Mouse (Mus musculus): ENCODE measurements around the gene E130311K13Rik. TPM values are rescaled to one million over a fixed set of nuclear protein-coding genes. Genes with fewer than 3 reads are reported as not detected.

The E130311K13Rik gene
- 9.6 and 9.9 TPM in 2 replicates for polyA plus RNA-seq (2015; fragmentation: Nextera tagmentation; extraction: Ambion mirVana)

GRCm38 (mm10) chr3:63928878-63929859 is at the start of gene E130311K13Rik:
E130311K13Rik (minus strand) TSS chr3:63929472.
- Histone ChIP-seq H3K9me3 (replicated peaks) (no peaks in the 10 kb centered on the region), H3K27ac (replicated peaks) (peak within 1 kb of the TSS; percentile 73; the same call in 1 of the 2 replicates), H3K4me2 (replicated peaks) (peak within 1 kb of the TSS; percentile 60)

GRCm38 (mm10) chr3:63977895-63978294 is 48.6 kb upstream of the E130311K13Rik start:
- no peaks in the 10 kb centered on the region for H3K9me3 ChIP-seq (replicated peaks)
- no peak for ATAC-seq (ENCODE audit: insufficient number of reproducible peaks, low FRiP score, low TSS enrichment, low read depth)
- H3K4me3 ChIP-seq (replicated peaks): no peak overlapping the region
- no peak overlapping the region for H3K9ac ChIP-seq
- no peak overlapping the region for H3K27ac ChIP-seq (replicated peaks)
- H3K4me2 ChIP-seq (replicated peaks): no peak overlapping the region
- H3K27me3 ChIP-seq: no peaks in the 10 kb centered on the region
- WGBS: 35% methylated on average over 4 of the region's 4 CpGs
- peaks cover 6% of the 10 kb centered on the region for H3K4me1 ChIP-seq
- peaks cover 19% of the 10 kb centered on the region for H3K36me3 ChIP-seq

More at GRCm38 (mm10) chr3:63928878-63929859, at the start of gene E130311K13Rik:
- Histone ChIP-seq H3K4me3 (replicated peaks) (peak within 1 kb of the TSS; percentile 78), H3K4me1 (peaks cover 4% of the 10 kb centered on the region; the same call in 1 of the 2 replicates), H3K36me3 (0 out of 2 replicates have a peak, but pooled peaks cover 2% of the 10 kb centered on the region), H3K9ac (peak within 1 kb of the TSS; percentile 88), H3K27me3 (no peaks in the 10 kb centered on the region)
- ATAC-seq (ENCODE audit: insufficient number of reproducible peaks, low FRiP score, low TSS enrichment, low read depth): peak; percentile 90
- 5% methylated on average over 48 of the region's 48 CpGs for WGBS

DNA sequence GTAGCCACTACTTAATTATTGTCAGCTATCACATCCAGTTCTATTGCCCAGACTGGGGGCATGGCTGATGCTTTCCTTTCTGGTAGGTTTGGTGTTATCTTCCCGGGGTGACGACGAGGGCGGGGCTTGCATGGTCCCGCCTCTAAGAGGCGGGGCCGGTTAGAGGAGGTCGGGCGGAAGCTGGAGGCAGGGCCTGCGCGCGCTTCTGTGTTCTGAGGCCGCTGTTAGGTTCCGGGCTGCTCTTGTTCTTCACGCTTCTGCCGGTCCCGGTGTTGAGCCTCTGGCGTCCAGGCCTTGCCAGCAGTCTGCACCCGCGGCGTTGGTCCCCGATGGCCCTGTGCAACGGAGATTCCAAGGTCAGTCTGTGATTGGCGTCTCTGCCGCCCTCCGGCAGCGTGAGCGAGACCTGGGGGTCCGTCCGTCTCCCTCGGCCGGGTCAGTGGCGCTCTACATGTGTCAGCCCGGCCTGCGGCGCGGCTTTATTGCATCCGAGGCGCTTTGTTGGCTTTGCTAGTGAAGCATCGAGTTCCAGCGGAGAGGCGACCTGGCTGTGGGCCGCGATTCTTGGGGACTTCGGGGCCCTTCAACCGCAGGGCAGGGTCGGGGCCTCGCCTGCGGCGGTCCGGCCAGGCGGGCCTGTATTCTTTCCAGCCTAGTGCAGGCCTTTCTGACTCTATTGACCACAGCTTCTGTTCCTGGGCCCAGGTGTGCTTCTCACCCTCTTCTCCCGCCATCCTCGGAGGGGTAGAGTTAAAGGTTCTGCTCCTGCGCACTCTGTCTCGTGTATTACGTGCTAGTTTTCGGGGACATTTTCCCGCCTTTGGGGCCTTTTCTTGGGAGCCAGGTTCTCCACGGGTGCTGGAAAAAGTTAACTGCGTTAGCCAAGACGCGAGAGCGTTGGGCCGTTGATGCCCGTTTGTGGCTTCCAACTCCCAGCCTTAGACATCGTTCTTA is 47.0 kb upstream of the E130311K13Rik start, which contains the start of gene Gmps:
TSS of gene Gmps (plus strand) at position 152 of the 954 bp plus-strand sequence.
- Histone ChIP-seq H3K4me2 (replicated peaks) (peak within 1 kb of the TSS; percentile 64), H3K9ac (peak within 1 kb of the TSS; percentile 81), H3K36me3 (peaks cover 10% of the 10 kb centered on the region), H3K4me1 (peaks cover 6% of the 10 kb centered on the region), H3K27ac (replicated peaks) (peak within 1 kb of the TSS; percentile 79), H3K4me3 (replicated peaks) (peak within 1 kb of the TSS; percentile 68), H3K9me3 (replicated peaks) (no peaks in the 10 kb centered on the region), H3K27me3 (no peaks in the 10 kb centered on the region)
- WGBS: under 1% methylated on average over 67 of the region's 67 CpGs
- peak; percentile 98 for ATAC-seq (ENCODE audit: insufficient number of reproducible peaks, low FRiP score, low TSS enrichment, low read depth)

DNA sequence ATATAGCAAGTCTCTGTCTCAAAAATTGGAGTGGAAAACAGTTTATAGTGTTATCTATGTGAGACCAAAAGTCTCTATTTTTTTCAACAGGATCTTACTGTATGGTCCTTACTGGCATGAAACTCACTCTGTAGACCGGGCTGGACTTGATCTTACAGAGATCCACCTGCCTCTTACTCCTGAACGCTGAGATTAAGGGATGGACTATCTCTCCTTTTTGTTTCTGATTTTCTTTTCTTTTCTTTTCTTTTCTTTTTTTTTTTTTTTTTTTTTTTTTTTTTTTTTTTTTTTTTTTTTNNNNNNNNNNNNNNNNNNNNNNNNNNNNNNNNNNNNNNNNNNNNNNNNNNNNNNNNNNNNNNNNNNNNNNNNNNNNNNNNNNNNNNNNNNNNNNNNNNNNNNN is 36.7 kb upstream of the E130311K13Rik start:
- Histone ChIP-seq H3K27me3 (no peaks in the 10 kb centered on the region), H3K36me3 (no peaks in the 10 kb centered on the region), H3K4me2 (replicated peaks) (no peak overlapping the region), H3K9ac (no peak overlapping the region), H3K9me3 (replicated peaks) (no peaks in the 10 kb centered on the region), H3K4me1 (peaks cover 17% of the 10 kb centered on the region), H3K4me3 (replicated peaks) (no peak overlapping the region), H3K27ac (replicated peaks) (no peak overlapping the region)
- WGBS: 81% methylated on average over 2 of the region's 2 CpGs
- no peak for ATAC-seq (ENCODE audit: insufficient number of reproducible peaks, low FRiP score, low TSS enrichment, low read depth)

DNA sequence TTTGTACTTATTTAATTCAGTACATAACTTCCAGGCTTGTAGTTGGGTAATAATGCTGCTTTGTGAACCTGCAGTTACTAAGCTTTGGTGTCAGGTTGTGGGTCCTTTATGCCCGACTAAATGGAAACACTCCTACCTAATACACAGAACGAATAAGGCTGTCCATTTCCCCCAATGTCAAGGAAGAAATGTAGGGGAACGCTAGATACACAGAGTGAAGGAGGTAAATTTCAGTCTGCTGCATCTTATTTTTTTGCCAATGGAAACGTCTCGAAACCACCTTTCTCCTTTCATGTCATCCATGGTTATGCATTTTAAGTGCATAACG is 35.6 kb upstream of the E130311K13Rik start:
- Histone ChIP-seq H3K9me3 (replicated peaks) (no peaks in the 10 kb centered on the region), H3K27me3 (no peaks in the 10 kb centered on the region), H3K4me2 (replicated peaks) (peak overlapping the region; percentile 73), H3K4me1 (peaks cover 17% of the 10 kb centered on the region), H3K27ac (replicated peaks) (peak overlapping the region; percentile 94; the same call in 1 of the 2 replicates), H3K36me3 (no peaks in the 10 kb centered on the region), H3K9ac (no peak overlapping the region), H3K4me3 (replicated peaks) (peak overlapping the region; percentile 90)
- WGBS: 78% methylated on average over 6 of the region's 6 CpGs
- ATAC-seq (ENCODE audit: insufficient number of reproducible peaks, low FRiP score, low TSS enrichment, low read depth): peak; percentile 13; the same call in 1 of the 2 replicates

GRCm38 (mm10) chr3:63964100-63964921 is 35.0 kb upstream of the E130311K13Rik start, which contains the start of gene Slc33a1:
Slc33a1 (minus strand) TSS chr3:63964768.
- peak within 1 kb of the TSS; percentile 94 for H3K27ac ChIP-seq (replicated peaks)
- H3K4me2 ChIP-seq (replicated peaks): peak within 1 kb of the TSS; percentile 73
- peak within 1 kb of the TSS; percentile 49 for H3K9ac ChIP-seq
- peak; percentile 95 for ATAC-seq (ENCODE audit: insufficient number of reproducible peaks, low FRiP score, low TSS enrichment, low read depth)
- peaks cover 17% of the 10 kb centered on the region for H3K4me1 ChIP-seq
- H3K27me3 ChIP-seq: no peaks in the 10 kb centered on the region
- peak within 1 kb of the TSS; percentile 90 for H3K4me3 ChIP-seq (replicated peaks)
- no peaks in the 10 kb centered on the region for H3K36me3 ChIP-seq
- under 1% methylated on average over 69 of the region's 69 CpGs for WGBS
- no peaks in the 10 kb centered on the region for H3K9me3 ChIP-seq (replicated peaks)

GRCm38 (mm10) chr3:63963421-63964099 is 34.3 kb upstream of the E130311K13Rik start:
- Histone ChIP-seq H3K4me3 (replicated peaks) (peak overlapping the region; percentile 90), H3K27me3 (no peaks in the 10 kb centered on the region), H3K36me3 (no peaks in the 10 kb centered on the region), H3K9me3 (replicated peaks) (no peaks in the 10 kb centered on the region), H3K4me2 (replicated peaks) (peak overlapping the region; percentile 73), H3K4me1 (peaks cover 17% of the 10 kb centered on the region), H3K27ac (replicated peaks) (peak overlapping the region; percentile 94), H3K9ac (peak overlapping the region; percentile 49)
- no peak for ATAC-seq (ENCODE audit: insufficient number of reproducible peaks, low FRiP score, low TSS enrichment, low read depth)
- 5% methylated on average over 25 of the region's 25 CpGs for WGBS

DNA sequence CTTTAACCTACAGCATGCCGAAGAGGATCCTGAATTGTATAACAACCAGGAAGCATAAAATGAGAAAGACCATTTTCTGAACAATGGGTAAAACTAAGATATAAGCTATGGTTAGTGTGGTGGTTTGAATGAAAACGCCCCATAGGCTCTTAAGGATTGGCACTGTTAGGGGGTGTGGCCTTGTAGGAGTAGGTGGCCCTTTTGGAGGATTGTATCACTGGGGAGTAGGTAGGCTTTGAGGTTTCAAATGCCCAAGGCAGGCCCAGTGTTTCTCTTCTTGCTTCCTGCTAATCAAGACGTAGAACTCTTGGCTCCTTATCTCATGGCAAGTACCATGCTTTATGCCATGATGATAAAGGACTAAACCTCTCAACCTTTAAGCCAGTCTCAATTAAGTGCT is 20.6 kb upstream of the E130311K13Rik start:
- Histone ChIP-seq H3K9ac (no peak overlapping the region), H3K9me3 (replicated peaks) (no peaks in the 10 kb centered on the region), H3K27me3 (no peaks in the 10 kb centered on the region), H3K4me1 (no peaks in the 10 kb centered on the region), H3K4me2 (replicated peaks) (no peak overlapping the region), H3K4me3 (replicated peaks) (no peak overlapping the region), H3K27ac (replicated peaks) (no peak overlapping the region), H3K36me3 (no peaks in the 10 kb centered on the region)
- 80% methylated on average over 3 of the region's 3 CpGs for WGBS
- no peak for ATAC-seq (ENCODE audit: insufficient number of reproducible peaks, low FRiP score, low TSS enrichment, low read depth)

DNA sequence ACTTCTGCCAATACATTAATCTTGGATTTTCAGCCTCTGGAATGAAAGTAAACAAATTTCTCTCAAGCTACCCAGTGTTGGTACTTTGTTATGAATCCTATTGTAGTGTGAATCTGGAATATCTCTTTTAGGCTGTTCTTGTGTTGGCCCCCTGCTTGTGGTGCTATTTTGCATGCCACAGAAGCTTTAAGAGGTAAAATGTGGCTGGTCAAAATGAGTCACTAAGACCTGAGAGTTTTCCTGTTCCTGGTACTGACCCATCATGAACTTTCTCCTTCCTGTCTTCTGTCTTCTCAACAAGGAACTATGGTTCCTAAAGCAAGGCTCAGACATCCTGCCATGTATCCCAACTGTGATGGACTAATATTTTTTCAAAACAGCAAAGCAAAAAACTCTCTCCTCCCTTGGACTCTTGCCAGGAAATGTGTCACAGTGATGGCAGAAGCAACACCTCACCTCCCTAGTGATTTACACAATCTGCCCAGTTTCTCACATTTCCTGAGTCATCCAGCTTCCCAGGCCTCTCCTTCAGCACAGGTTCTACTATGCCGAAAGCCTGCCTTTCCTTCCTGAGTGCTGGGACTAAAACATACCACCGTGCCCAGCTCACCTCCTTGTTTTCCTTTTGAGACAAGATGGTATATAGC is 12.1 kb upstream of the E130311K13Rik start:
- no peak overlapping the region for H3K4me2 ChIP-seq (replicated peaks)
- WGBS: 86% methylated on average over 2 of the region's 2 CpGs
- H3K9me3 ChIP-seq (replicated peaks): no peaks in the 10 kb centered on the region
- no peak overlapping the region for H3K9ac ChIP-seq
- H3K4me3 ChIP-seq (replicated peaks): no peak overlapping the region
- ATAC-seq (ENCODE audit: insufficient number of reproducible peaks, low FRiP score, low TSS enrichment, low read depth): no peak
- H3K36me3 ChIP-seq: peaks cover 7% of the 10 kb centered on the region
- H3K4me1 ChIP-seq: no peaks in the 10 kb centered on the region
- H3K27ac ChIP-seq (replicated peaks): no peak overlapping the region
- H3K27me3 ChIP-seq: no peaks in the 10 kb centered on the region
